Mouse (Mus musculus) heart, postnatal 0 days (tissue): ENCODE results near the gene Bpi.

Source experiments
- CTCF ChIP-seq: IDR thresholded peaks from 2 replicates; pipeline ENCODE4 v1.5.1; 2016; ENCODE audit warnings: antibody characterized with exemption, control low read depth, low read depth
- EP300 ChIP-seq: IDR thresholded peaks from 2 replicates; pipeline ENCODE4 v1.6.1; 2016; ENCODE audit warnings: antibody characterized with exemption, low read depth

GRCm38 (mm10) chr2:158253806-158254205 is 4.1 kb upstream of the Bpi start:
- TF ChIP-seq EP300: no peak
- TF ChIP-seq CTCF: no peak
